Mouse (Mus musculus) MEL (cell line): ENCODE measurements at regions not wholly inside any gene's neighbourhood (a gene's known extent, or its start where the extent isn't known, plus 50 kb on each side); places are given as distances from the start of the nearest gene placed in this dataset.

Experiments
- DNase-seq: peaks from one replicate; pipeline ENCODE4 v3.0.0; 2011; ENCODE audit warnings: low read depth, low spot score
- H3K27ac ChIP-seq: 2 replicates; pipeline ENCODE4 v1.5.1; 2012; ENCODE audit warnings: low read depth, mild to moderate bottlenecking, control low read depth, low read length, moderate library complexity; ENCODE audit not compliant: control insufficient read depth
- H3K27me3 ChIP-seq, 2 experiments: fragments of 150-350 bp in 1 of 2; sonication (generic) in 1 of 2; 2 replicates each; pipeline ENCODE4 v1.6.1; 2012; ENCODE audit warnings: low read length in 2 of 2, mild to moderate bottlenecking in 2 of 2, improper control_type of control experiment in 1 of 2, moderate library complexity in 1 of 2; ENCODE audit not compliant: insufficient read depth in 2 of 2, control insufficient read depth in 1 of 2
- H3K36me3 ChIP-seq, 2 experiments: 2 replicates each; pipeline ENCODE4 v1.6.1; 2012 to 2014; ENCODE audit warnings: low read length in 2 of 2, improper control_type of control experiment in 1 of 2, inconsistent platforms in 1 of 2, mild to moderate bottlenecking in 1 of 2; ENCODE audit not compliant: insufficient read depth in 2 of 2, control insufficient read depth in 1 of 2
- H3K4me1 ChIP-seq, 2 experiments: fragments of 150-350 bp in 1 of 2; sonication (generic) in 1 of 2; 2 replicates each; pipeline ENCODE4 v1.6.1; 2012; ENCODE audit warnings: low read length in 2 of 2, improper control_type of control experiment in 1 of 2, mild to moderate bottlenecking in 1 of 2; ENCODE audit not compliant: insufficient read depth in 2 of 2, control insufficient read depth in 1 of 2
- H3K4me3 ChIP-seq, 2 experiments: fragments of 150-350 bp in 1 of 2; sonication (generic) in 1 of 2; 2 replicates each; pipeline ENCODE4 v1.5.1; 2012; ENCODE audit warnings: low read depth in 2 of 2, low read length in 2 of 2, mild to moderate bottlenecking in 2 of 2, moderate library complexity in 2 of 2, control low read depth in 1 of 2, improper control_type of control experiment in 1 of 2; ENCODE audit not compliant: control insufficient read depth in 1 of 2, insufficient read depth in 1 of 2
- H3K79me2 ChIP-seq: 2 replicates; pipeline ENCODE4 v1.6.1; 2012; ENCODE audit warnings: mild to moderate bottlenecking, low read length, moderate library complexity; ENCODE audit not compliant: control insufficient read depth, poor library complexity, insufficient read depth
- H3K9ac ChIP-seq: 2 replicates; pipeline ENCODE4 v1.6.1; 2012; ENCODE audit warnings: low read depth, mild to moderate bottlenecking, control low read depth, low read length, moderate library complexity; ENCODE audit not compliant: control insufficient read depth, poor library complexity, severe bottlenecking
- H3K9me3 ChIP-seq: fragments of 150-350 bp; sonication (generic); replicated peaks from 2 replicates; pipeline ENCODE4 v1.6.1; 2012; ENCODE audit warnings: mild to moderate bottlenecking, low read length, improper control_type of control experiment, moderate library complexity; ENCODE audit not compliant: insufficient read depth
- CHD1 ChIP-seq: IDR thresholded peaks from 2 replicates; pipeline ENCODE4 v1.6.1; 2012; ENCODE audit warnings: low read depth, mild to moderate bottlenecking, inconsistent platforms, low read length, improper control_type of control experiment
- CHD2 ChIP-seq: IDR thresholded peaks from 2 replicates; pipeline ENCODE4 v1.6.1; 2011; ENCODE audit warnings: low read length, improper control_type of control experiment
- E2F4 ChIP-seq: IDR thresholded peaks from 2 replicates; pipeline ENCODE4 v1.6.1; 2011; ENCODE audit warnings: low read depth, low read length, improper control_type of control experiment, borderline replicate concordance
- EP300 ChIP-seq, 2 experiments: IDR thresholded peaks; 2 replicates each; pipeline ENCODE4 v1.6.1; 2011; ENCODE audit warnings: improper control_type of control experiment in 2 of 2, low read length in 2 of 2, low read depth in 1 of 2, mild to moderate bottlenecking in 1 of 2
- ETS1 ChIP-seq: IDR thresholded peaks from 2 replicates; pipeline ENCODE4 v1.6.1; 2012; ENCODE audit warnings: low read depth, mild to moderate bottlenecking, inconsistent platforms, low read length, improper control_type of control experiment, moderate library complexity
- GABPA ChIP-seq: IDR thresholded peaks from 2 replicates; pipeline ENCODE4 v1.6.1; 2012; ENCODE audit warnings: low read depth, mild to moderate bottlenecking, inconsistent platforms, low read length, improper control_type of control experiment, moderate library complexity
- GATA1 ChIP-seq: IDR thresholded peaks from 2 replicates; pipeline ENCODE4 v1.6.1; 2011; ENCODE audit warnings: low read depth, low read length, improper control_type of control experiment
- HCFC1 ChIP-seq: IDR thresholded peaks from 2 replicates; pipeline ENCODE4 v1.6.1; 2012; ENCODE audit warnings: low read depth, mild to moderate bottlenecking, inconsistent platforms, low read length, improper control_type of control experiment, moderate library complexity
- JUND ChIP-seq: IDR thresholded peaks from 2 replicates; pipeline ENCODE4 v1.6.1; 2011; ENCODE audit warnings: low read depth, mild to moderate bottlenecking, improper control_type of control experiment, low read length
- KAT2A ChIP-seq: conservative IDR thresholded peaks from 2 replicates; pipeline ENCODE4 v1.6.1; 2012; ENCODE audit warnings: low read depth, low read length, improper control_type of control experiment, inconsistent platforms
- MAFK ChIP-seq: IDR thresholded peaks from 2 replicates; pipeline ENCODE4 v1.6.1; 2011; ENCODE audit warnings: low read depth, mild to moderate bottlenecking, low read length, improper control_type of control experiment, borderline replicate concordance
- MEF2A ChIP-seq: IDR thresholded peaks from 2 replicates; pipeline ENCODE4 v1.6.1; 2014; ENCODE audit warnings: low read depth, mild to moderate bottlenecking, inconsistent platforms, low read length, improper control_type of control experiment; ENCODE audit not compliant: poor library complexity, insufficient replicate concordance, severe bottlenecking; ENCODE audit errors: extremely low read depth
- MXI1 ChIP-seq: IDR thresholded peaks from 2 replicates; pipeline ENCODE4 v1.6.1; 2011; ENCODE audit warnings: mild to moderate bottlenecking, low read depth, low read length, improper control_type of control experiment
- MYB ChIP-seq: IDR thresholded peaks from 2 replicates; pipeline ENCODE4 v1.6.1; 2011; ENCODE audit warnings: mild to moderate bottlenecking, low read depth, low read length, improper control_type of control experiment
- MYC ChIP-seq: IDR thresholded peaks from 2 replicates; pipeline ENCODE4 v1.6.1; 2011; ENCODE audit warnings: low read depth, mild to moderate bottlenecking, low read length, improper control_type of control experiment, moderate library complexity
- NELFE ChIP-seq: IDR thresholded peaks from 2 replicates; pipeline ENCODE4 v1.6.1; 2011; ENCODE audit warnings: low read depth, low read length, improper control_type of control experiment
- NRF1 ChIP-seq: IDR thresholded peaks from 2 replicates; pipeline ENCODE4 v1.6.1; 2014; ENCODE audit warnings: low read depth, mild to moderate bottlenecking, inconsistent platforms, low read length, improper control_type of control experiment, moderate library complexity; ENCODE audit not compliant: poor library complexity, insufficient read depth, severe bottlenecking
- POLR2AphosphoS2 ChIP-seq: IDR thresholded peaks from 2 replicates; pipeline ENCODE4 v1.6.1; 2011; ENCODE audit warnings: low read length, improper control_type of control experiment
- POLR2AphosphoS5 ChIP-seq: IDR thresholded peaks from 2 replicates; pipeline ENCODE4 v1.6.1; 2012; ENCODE audit warnings: low read depth, borderline replicate concordance, mild to moderate bottlenecking, inconsistent platforms, low read length, moderate library complexity, mixed read lengths
- RAD21 ChIP-seq: IDR thresholded peaks from 2 replicates; pipeline ENCODE4 v1.6.1; 2011; ENCODE audit warnings: mild to moderate bottlenecking, low read depth, low read length, improper control_type of control experiment
- SIN3A ChIP-seq: IDR thresholded peaks from 2 replicates; pipeline ENCODE4 v1.6.1; 2012; ENCODE audit warnings: low read length, improper control_type of control experiment, inconsistent platforms
- SMC3 ChIP-seq: IDR thresholded peaks from 2 replicates; pipeline ENCODE4 v1.6.1; 2011; ENCODE audit warnings: low read depth, low read length, improper control_type of control experiment
- TBP ChIP-seq: IDR thresholded peaks from 2 replicates; pipeline ENCODE4 v1.8.0; 2011; ENCODE audit warnings: low read depth, low read length, improper control_type of control experiment
- UBTF ChIP-seq: IDR thresholded peaks from 2 replicates; pipeline ENCODE4 v1.6.1; 2012; ENCODE audit warnings: low read depth, mild to moderate bottlenecking, inconsistent platforms, low read length, improper control_type of control experiment, moderate library complexity, borderline replicate concordance; ENCODE audit not compliant: insufficient read depth
- USF1 ChIP-seq: IDR thresholded peaks from 2 replicates; pipeline ENCODE4 v1.6.1; 2014; ENCODE audit warnings: low read depth, mild to moderate bottlenecking, inconsistent platforms, low read length, improper control_type of control experiment, moderate library complexity
- USF2 ChIP-seq, 2 experiments: IDR thresholded peaks; 2 replicates each; pipeline ENCODE4 v1.6.1; 2011 to 2012; ENCODE audit warnings: improper control_type of control experiment in 2 of 2, low read length in 2 of 2, borderline replicate concordance in 1 of 2, inconsistent platforms in 1 of 2, low read depth in 1 of 2, mild to moderate bottlenecking in 1 of 2; ENCODE audit not compliant: insufficient read depth in 1 of 2
- ZC3H11A ChIP-seq: IDR thresholded peaks from 2 replicates; pipeline ENCODE4 v1.6.1; 2012; ENCODE audit warnings: low read depth, mild to moderate bottlenecking, inconsistent platforms, low read length, improper control_type of control experiment
- ZKSCAN1 ChIP-seq: IDR thresholded peaks from 2 replicates; pipeline ENCODE4 v1.6.1; 2012; ENCODE audit warnings: low read depth, mild to moderate bottlenecking, inconsistent platforms, low read length, improper control_type of control experiment, moderate library complexity
- ZMIZ1 ChIP-seq: IDR thresholded peaks from 2 replicates; pipeline ENCODE4 v1.6.1; 2012; ENCODE audit warnings: low read depth, mild to moderate bottlenecking, inconsistent platforms, low read length, improper control_type of control experiment, moderate library complexity
- ZNF384 ChIP-seq: IDR thresholded peaks from 2 replicates; pipeline ENCODE4 v1.6.1; 2012; ENCODE audit warnings: low read depth, mild to moderate bottlenecking, inconsistent platforms, low read length, improper control_type of control experiment

- no peaks in the 10 kb centered on the region for H3K9me3 ChIP-seq
- no peaks in the 10 kb centered on the region for H3K36me3 ChIP-seq
- no peak overlapping the region for H3K4me3 ChIP-seq
- no peak overlapping the region for H3K27ac ChIP-seq
- H3K4me1 ChIP-seq, result no peaks in the 10 kb centered on the region
- H3K9ac ChIP-seq, result no peak overlapping the region
- no peaks in the 10 kb centered on the region for H3K79me2 ChIP-seq
- no peak for DNase-seq
- H3K27me3 ChIP-seq, result no peaks in the 10 kb centered on the region; a peak in 1 of 4 replicates
- TF ChIP-seq USF1 (no peak), E2F4 (no peak), HCFC1 (no peak), SIN3A (no peak), USF2 (IDR thresholded peaks at IDR 0.05; ENCODE audit: borderline replicate concordance in 1 of 2, insufficient read depth in 1 of 2, low read depth in 1 of 2, low read length in 2 of 2) (no peak), SMC3 (no peak), ZNF384 (no peak), CHD1 (no peak), MYC (no peak), KAT2A (no peak), ZKSCAN1 (no peak), TBP (no peak), GATA1 (no peak), JUND (no peak), POLR2AphosphoS2 (no peak), MEF2A (no peak), POLR2AphosphoS5 (no peak)
- TF ChIP-seq, all 39 proteins: peak for 0
Observed at GRCm38 (mm10) chr17:88282711-88283110, 157.8 kb upstream of the Foxn2 start.

GRCm38 (mm10) chr17:88284477-88284876 is 156.0 kb upstream of the Foxn2 start:
- H3K4me3 ChIP-seq, result no peak overlapping the region
- no peak overlapping the region for H3K9ac ChIP-seq
- no peaks in the 10 kb centered on the region for H3K4me1 ChIP-seq
- TF ChIP-seq POLR2AphosphoS2 (no peak), NRF1 (no peak), HCFC1 (no peak), ZNF384 (no peak), E2F4 (no peak), ZMIZ1 (no peak), MYC (no peak), EP300 (IDR thresholded peaks at IDR 0.05; ENCODE audit: low read depth in 1 of 2, low read length in 2 of 2) (no peak), RAD21 (no peak), NELFE (no peak), GATA1 (no peak), MXI1 (no peak), GABPA (no peak), CHD2 (no peak), ZC3H11A (no peak), JUND (no peak), MAFK (no peak), ETS1 (no peak), UBTF (no peak), MYB (no peak)
- no peak for DNase-seq
- no peak overlapping the region for H3K27ac ChIP-seq
- no peaks in the 10 kb centered on the region for H3K36me3 ChIP-seq
- H3K9me3 ChIP-seq, result no peaks in the 10 kb centered on the region
- H3K79me2 ChIP-seq, result no peaks in the 10 kb centered on the region
- no peaks in the 10 kb centered on the region; a peak in 1 of 4 replicates for H3K27me3 ChIP-seq
